Mouse (Mus musculus) macrophage (primary cell): ENCODE results near the gene Plcd4. TPM values are rescaled to one million over a fixed set of nuclear protein-coding genes. Genes with fewer than 3 reads are reported as not detected.
A peak's percentile ranks its signal among the peaks of the same experiment; 100 is the strongest.

Source experiments
- H3K27ac ChIP-seq: fragments of 350-480 bp; formaldehyde crosslinking; 2 replicates; pipeline ENCODE4 v1.9.0; 2021
- H3K36me3 ChIP-seq: fragments of 350-480 bp; formaldehyde crosslinking; 2 replicates; pipeline ENCODE4 v1.9.0; 2021; ENCODE audit errors: inconsistent target
- H3K4me3 ChIP-seq: fragments of 350-480 bp; formaldehyde crosslinking; 2 replicates; pipeline ENCODE4 v1.9.0; 2021; ENCODE audit errors: inconsistent target
- H3K79me2 ChIP-seq: fragments of 350-480 bp; formaldehyde crosslinking; 2 replicates; pipeline ENCODE4 v1.9.0; 2021; ENCODE audit errors: inconsistent target
- WGBS: methylation state at CpG from one replicate; pipeline ENCODE4 v1.1.7; 2026; ENCODE audit warnings: inconsistent platforms; ENCODE audit not compliant: missing documents; 5-methylcytosine and 5-hydroxymethylcytosine counted together
- polyA plus RNA-seq: library from polyadenylated mRNA; stranded (reverse); fragments of 250-400 nt; gene quantifications from 3 replicates; pipeline ENCODE4 v1.2.4, GENCODE M21; 2018; ENCODE audit warnings: inconsistent platforms

The Plcd4 gene
- polyA plus RNA-seq, 1 experiment from 2014 or later = not detected

- no peaks in the 10 kb centered on the region for H3K79me2 ChIP-seq
- H3K4me3 ChIP-seq = no peak overlapping the region
- peaks cover 76% of the 10 kb centered on the region for H3K36me3 ChIP-seq
- WGBS = 96% methylated on average over 29 of the region's 29 CpGs
- H3K27ac ChIP-seq = no peak overlapping the region
Measured at GRCm38 (mm10) chr1:74569739-74570719, 27.3 kb downstream of the Plcd4 start.

- H3K36me3 ChIP-seq = peaks cover 37% of the 10 kb centered on the region; the same call in 1 of the 2 replicates
- 94% methylated on average over 3 of the region's 3 CpGs for WGBS
Measured at GRCm38 (mm10) chr1:74582621-74583020, 39.9 kb downstream of the Plcd4 start.

GRCm38 (mm10) chr1:74584616-74585398 is 42.1 kb downstream of the Plcd4 start:
- no peak overlapping the region for H3K4me3 ChIP-seq
- peaks cover 15% of the 10 kb centered on the region; the same call in 1 of the 2 replicates for H3K36me3 ChIP-seq
- H3K79me2 ChIP-seq = peaks cover 54% of the 10 kb centered on the region
- H3K27ac ChIP-seq = no peak overlapping the region
- 98% methylated on average over 3 of the region's 3 CpGs for WGBS

More at GRCm38 (mm10) chr1:74582621-74583020, 39.9 kb downstream of the Plcd4 start:
- no peak overlapping the region for H3K4me3 ChIP-seq
- H3K27ac ChIP-seq = no peak overlapping the region
- H3K79me2 ChIP-seq = peaks cover 54% of the 10 kb centered on the region

- 3% methylated on average over 24 of the region's 24 CpGs for WGBS
- H3K36me3 ChIP-seq = peaks cover 25% of the 10 kb centered on the region
- H3K79me2 ChIP-seq = peaks cover 51% of the 10 kb centered on the region
Measured at GRCm38 (mm10) chr1:74587233-74587772, 44.6 kb downstream of the Plcd4 start.

GRCm38 (mm10) chr1:74587773-74588445 is 45.2 kb downstream of the Plcd4 start, which contains the start of the genes Zfp142 and Bcs1l:
Zfp142 (minus strand) TSS chr1:74588246.
Bcs1l (plus strand) TSS chr1:74588289.
- Histone ChIP-seq H3K79me2 (peaks cover 45% of the 10 kb centered on the region), H3K4me3 (peak within 1 kb of the TSS; percentile 86), H3K36me3 (peaks cover 26% of the 10 kb centered on the region), H3K27ac (peak within 1 kb of the TSS; percentile 61)
- WGBS = under 1% methylated on average over 48 of the region's 48 CpGs

More at GRCm38 (mm10) chr1:74587233-74587772, 44.6 kb downstream of the Plcd4 start:
- H3K27ac ChIP-seq = peak overlapping the region; percentile 61
- H3K4me3 ChIP-seq = peak overlapping the region; percentile 86

GRCm38 (mm10) chr1:74594434-74594833 is 51.7 kb downstream of the Plcd4 start:
- Histone ChIP-seq H3K36me3 (peaks cover 68% of the 10 kb centered on the region), H3K27ac (no peak overlapping the region), H3K4me3 (no peak overlapping the region), H3K79me2 (peaks cover 3% of the 10 kb centered on the region; the same call in 1 of the 2 replicates)
- WGBS = 22% methylated on average over 8 of the region's 8 CpGs

GRCm38 (mm10) chr1:74600501-74601266 is 58.0 kb downstream of the Plcd4 start:
- Histone ChIP-seq H3K27ac (peak overlapping the region; percentile 62), H3K36me3 (peaks cover 28% of the 10 kb centered on the region), H3K79me2 (peaks cover 21% of the 10 kb centered on the region; the same call in 1 of the 2 replicates), H3K4me3 (peak overlapping the region; percentile 99)
- 8% methylated on average over 26 of the region's 26 CpGs for WGBS

- Histone ChIP-seq H3K36me3 (peaks cover 24% of the 10 kb centered on the region; the same call in 1 of the 2 replicates), H3K4me3 (peak within 1 kb of the TSS; percentile 99), H3K27ac (peak within 1 kb of the TSS; percentile 62), H3K79me2 (peaks cover 21% of the 10 kb centered on the region; the same call in 1 of the 2 replicates)
- 14% methylated on average over 25 of the region's 25 CpGs for WGBS
Measured at GRCm38 (mm10) chr1:74601267-74601962, 58.7 kb downstream of the Plcd4 start, which contains the start of the genes Rnf25 and Stk36. Rnf25 (minus strand) TSS chr1:74601397. Stk36 (plus strand) TSS chr1:74601445.

Other genes starting within 250 kb of the Plcd4 start
- 46.8 to 61.2 TPM (median 52.2 TPM) in 3 replicates for gene Tmbim1, start 237.3 kb upstream of the Plcd4 start, polyA plus RNA-seq
- 0.19 to 0.80 TPM (median 0.30 TPM) in 3 replicates for gene Catip, start 180.8 kb upstream of the Plcd4 start, polyA plus RNA-seq
- gene Slc11a1, start 167.7 kb upstream of the Plcd4 start, polyA plus RNA-seq = 377 to 467 TPM (median 435 TPM) in 3 replicates
- gene Ctdsp1, start 151.4 kb upstream of the Plcd4 start, polyA plus RNA-seq = 82.2 to 152 TPM (median 116 TPM) in 3 replicates
- 0.04 to 0.06 TPM in 2 of 3 replicates, not detected in the other for gene Vil1, start 133.5 kb upstream of the Plcd4 start, polyA plus RNA-seq
- gene Cnot9, start 36.8 kb upstream of the Plcd4 start, polyA plus RNA-seq = 35.7 to 47.8 TPM (median 39.6 TPM) in 3 replicates
- gene Usp37, start 1.4 kb downstream of the Plcd4 start, polyA plus RNA-seq = 5.1 to 10.9 TPM (median 7.0 TPM) in 3 replicates
- gene Zfp142, start 45.4 kb downstream of the Plcd4 start, polyA plus RNA-seq = 4.5 to 6.7 TPM (median 5.6 TPM) in 3 replicates
- gene Bcs1l, start 45.4 kb downstream of the Plcd4 start, polyA plus RNA-seq = 6.7 to 12.0 TPM (median 10.1 TPM) in 3 replicates
- gene Rnf25, start 58.5 kb downstream of the Plcd4 start, polyA plus RNA-seq = 33.4 to 51.2 TPM (median 41.5 TPM) in 3 replicates
- 0.40 to 1.8 TPM (median 0.80 TPM) in 3 replicates for gene Stk36, start 58.6 kb downstream of the Plcd4 start, polyA plus RNA-seq
- gene Ttll4, start 118.9 kb downstream of the Plcd4 start, polyA plus RNA-seq = 3.0 to 5.5 TPM (median 3.7 TPM) in 3 replicates
- gene Cyp27a1, start 170.7 kb downstream of the Plcd4 start, polyA plus RNA-seq = 10.0 to 133 TPM (median 56.9 TPM) in 3 replicates
- not detected in 3 replicates for gene Prkag3, start 206.3 kb downstream of the Plcd4 start, polyA plus RNA-seq
- gene Wnt6, start 229.0 kb downstream of the Plcd4 start, polyA plus RNA-seq = 0.11 to 0.15 TPM in 2 of 3 replicates, not detected in the other
- not detected in 3 replicates for gene Wnt10a, start 248.6 kb downstream of the Plcd4 start, polyA plus RNA-seq